Mouse (Mus musculus) lung, postnatal 4 days (tissue): ENCODE results near the gene Lrg1.

Experiments used
- DNase-seq, 2 experiments: peaks; one replicate each; pipeline ENCODE4 v3.0.0; 2021

The Lrg1 gene

GRCm38 (mm10) chr17:56072243-56072642 is 49.6 kb downstream of the Lrg1 start:
- DNase-seq, result no peak

GRCm38 (mm10) chr17:56071126-56071525 is 50.7 kb downstream of the Lrg1 start:
- DNase-seq, result no peak
